Mouse (Mus musculus): ENCODE data around the gene Pgap2.

GRCm38 (mm10) chr7:102183849-102184248 lies 26.2 kb upstream of the Pgap2 start:
- TF ChIP-seq EP300 (IDR thresholded peaks at IDR 0.05; ENCODE audit: insufficient read depth, low read depth, low read length), result no peak
- TF ChIP-seq CTCF (IDR thresholded peaks at IDR 0.05; ENCODE audit: low read depth, low read length), result no peak
- no peak for TF ChIP-seq POLR2A (IDR thresholded peaks at IDR 0.05; ENCODE audit: insufficient read depth, low read length)
